Mouse (Mus musculus): ENCODE data around the gene Ilf3.

DNA sequence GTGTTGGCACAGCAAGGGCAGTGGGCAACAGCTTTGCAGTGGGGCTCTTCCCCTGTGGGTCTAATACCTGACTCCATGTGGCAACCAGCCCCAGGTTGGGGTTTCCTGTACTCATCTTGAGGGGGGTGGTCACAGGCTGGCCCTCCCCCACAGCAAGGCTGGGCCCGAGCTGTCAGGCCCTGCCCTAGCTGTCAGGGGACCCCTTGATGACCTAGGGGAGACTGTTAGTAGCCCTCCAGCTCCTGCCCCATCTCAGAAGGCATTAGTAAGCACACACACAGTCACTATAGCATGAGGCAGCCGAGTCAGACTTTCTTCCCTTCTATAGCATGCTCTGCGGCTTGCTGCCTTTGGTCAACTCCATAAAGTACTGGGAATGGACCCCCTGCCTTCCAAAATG is 28.0 kb downstream of the Ilf3 start:
- TF ChIP-seq GATA1 (IDR thresholded peaks at IDR 0.05; ENCODE audit: low read length) (no peak), TAL1 (IDR thresholded peaks at IDR 0.05; ENCODE audit: low read length) (no peak)
